Mouse (Mus musculus) duodenum, adult 2 months (tissue): ENCODE data around the gene Panx2. TPM values are rescaled to one million over a fixed set of nuclear protein-coding genes. Genes with fewer than 3 reads are reported as not detected.

Experiments
- polyA plus RNA-seq: library from polyadenylated mRNA; depleted of rRNA; stranded (reverse); fragments of >200 nt; gene quantifications from 2 replicates; pipeline ENCODE4 v1.2.3, GENCODE M21; 2012; ENCODE audit warnings: low replicate concordance; rRNA removed

Gene Panx2
- 0.23 and 1.4 TPM in 2 replicates for polyA plus RNA-seq

GRCm38 (mm10) chr15:89059161-89059931 is at the start of gene Panx2:
Gene Panx2, plus strand, starts transcription at chr15:89059734.

GRCm38 (mm10) chr15:89074613-89075477 is 15.3 kb downstream of the Panx2 start, which contains the start of gene Trabd:
Gene Trabd, plus strand, starts transcription at chr15:89075124.

GRCm38 (mm10) chr15:89088607-89089247 is 29.2 kb downstream of the Panx2 start, which contains the start of gene Selenoo:
Gene Selenoo, plus strand, starts transcription at chr15:89089084.

GRCm38 (mm10) chr15:89122649-89123366 is 63.3 kb downstream of the Panx2 start, which contains the start of gene Tubgcp6:
Gene Tubgcp6, minus strand, starts transcription at chr15:89123112.

Other genes starting within 250 kb of the Panx2 start
- 13.9 and 16.8 TPM in 2 replicates for gene Alg12, start 240.4 kb upstream of the Panx2 start, polyA plus RNA-seq
- 32.7 and 39.9 TPM in 2 replicates for gene Creld2, start 240.1 kb upstream of the Panx2 start, polyA plus RNA-seq
- 63.5 and 89.3 TPM in 2 replicates for gene Pim3, start 197.5 kb upstream of the Panx2 start, polyA plus RNA-seq
- gene Ttll8, start 105.3 kb upstream of the Panx2 start, polyA plus RNA-seq = not detected in 2 replicates
- 0.04 TPM in 1 of 2 replicates, not detected in the other for gene Mlc1, start 80.7 kb upstream of the Panx2 start, polyA plus RNA-seq
- gene Mov10l1, start 76.8 kb upstream of the Panx2 start, polyA plus RNA-seq = not detected in 2 replicates
- 87.4 and 97.4 TPM in 2 replicates for gene Trabd, start 15.4 kb downstream of the Panx2 start, polyA plus RNA-seq
- 42.4 and 57.0 TPM in 2 replicates for gene Selenoo, start 29.4 kb downstream of the Panx2 start, polyA plus RNA-seq
- gene Tubgcp6, start 63.4 kb downstream of the Panx2 start, polyA plus RNA-seq = 20.9 and 30.5 TPM in 2 replicates
- gene Hdac10, start 69.0 kb downstream of the Panx2 start, polyA plus RNA-seq = 19.2 and 21.0 TPM in 2 replicates
- 2.6 and 2.9 TPM in 2 replicates for gene Mapk12, start 81.0 kb downstream of the Panx2 start, polyA plus RNA-seq
- 1.2 and 1.8 TPM in 2 replicates for gene Mapk11, start 89.9 kb downstream of the Panx2 start, polyA plus RNA-seq
- 257 and 402 TPM in 2 replicates for gene Plxnb2, start 121.1 kb downstream of the Panx2 start, polyA plus RNA-seq
- gene Dennd6b, start 136.8 kb downstream of the Panx2 start, polyA plus RNA-seq = 12.6 and 17.4 TPM in 2 replicates
- gene Ppp6r2, start 151.8 kb downstream of the Panx2 start, polyA plus RNA-seq = 252 and 373 TPM in 2 replicates